Mouse (Mus musculus) adrenal gland (tissue): ENCODE measurements around the gene Ccdc6.

Experiments used
- intact Hi-C: fragments of 180-260 bp; cut with DNase I; formaldehyde crosslinking; loops from one replicate; pipeline ENCODE4 v1.15.1; 2025

The Ccdc6 gene

GRCm38 (mm10) chr10:70128408-70128807 is 31.5 kb downstream of the Ccdc6 start:
- intact Hi-C loops = no loop called here

DNA sequence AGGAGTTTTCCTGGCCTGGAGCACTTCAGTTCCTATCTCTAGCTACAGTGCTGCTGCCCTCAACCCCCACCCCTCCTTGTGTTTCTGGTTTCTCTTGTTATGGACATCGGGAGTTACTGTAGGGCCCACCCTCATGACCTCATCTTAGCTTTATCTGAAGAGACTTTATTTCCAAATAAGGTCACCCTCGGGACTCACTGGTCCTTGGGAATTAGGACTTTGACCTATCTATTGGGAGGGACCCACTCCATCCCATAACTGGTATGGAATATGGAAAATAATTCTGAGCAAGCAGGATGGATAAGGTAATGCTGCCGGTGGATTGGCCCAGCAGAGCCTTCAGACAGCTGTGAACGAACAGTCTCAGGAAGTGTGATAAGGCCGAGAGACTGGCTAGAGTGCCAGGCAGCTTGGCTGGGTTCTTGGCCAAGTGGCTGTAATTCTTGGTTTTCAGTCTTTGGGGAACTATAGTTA is 35.2 kb downstream of the Ccdc6 start:
- intact Hi-C loops = no loop called here

- intact Hi-C loops = no loop called here
Measured at GRCm38 (mm10) chr10:70132714-70133113, 35.8 kb downstream of the Ccdc6 start.

- intact Hi-C loops = no loop called here
Measured at GRCm38 (mm10) chr10:70133188-70133587, 36.3 kb downstream of the Ccdc6 start.

DNA sequence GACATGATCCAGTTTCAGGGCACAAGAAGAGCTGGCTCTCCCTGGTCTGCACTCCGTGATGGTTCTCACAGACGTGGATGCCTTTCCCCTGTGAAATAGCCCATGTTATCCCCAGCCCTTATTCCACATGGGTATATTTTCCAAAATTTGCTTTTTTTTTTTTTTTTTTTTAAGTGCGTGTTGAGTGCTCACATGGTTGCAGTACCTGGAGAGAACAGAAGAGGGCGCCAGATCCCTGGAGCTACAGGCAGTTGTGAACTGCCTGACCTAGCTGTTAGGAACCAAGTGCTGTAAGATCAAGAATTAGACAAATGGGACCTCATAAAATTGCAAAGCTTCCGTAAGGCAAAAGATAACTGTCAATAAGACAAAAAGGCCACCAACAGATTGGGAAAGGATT is 38.8 kb downstream of the Ccdc6 start:
- intact Hi-C loops = loop anchor here (5.0 kb wide), 1 partner anchor 38 kb away; the partner anchor contains the start of gene Ccdc6

DNA sequence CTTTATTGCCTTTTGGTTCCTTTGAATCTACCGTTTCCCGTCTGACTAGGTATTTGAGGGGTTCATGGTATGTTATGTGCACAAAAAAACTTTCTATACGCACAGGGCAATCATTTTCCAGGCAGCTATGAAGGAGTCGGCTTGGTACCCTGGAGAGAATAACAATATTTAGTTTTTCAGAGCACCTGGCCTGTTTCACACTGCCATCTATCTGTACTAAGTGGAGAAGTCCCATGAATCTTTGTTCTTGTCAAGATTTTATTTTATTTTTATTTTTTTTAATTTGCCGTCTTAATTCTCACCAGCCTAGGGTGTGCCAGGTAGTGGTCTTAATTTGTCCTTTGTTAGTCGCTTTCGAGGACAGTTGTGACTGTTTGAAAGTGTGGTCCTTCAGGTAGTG is 40.7 kb downstream of the Ccdc6 start:
- intact Hi-C loops = loop anchor here (5.0 kb wide), 1 partner anchor 40 kb away; the partner anchor contains the start of gene Ccdc6

DNA sequence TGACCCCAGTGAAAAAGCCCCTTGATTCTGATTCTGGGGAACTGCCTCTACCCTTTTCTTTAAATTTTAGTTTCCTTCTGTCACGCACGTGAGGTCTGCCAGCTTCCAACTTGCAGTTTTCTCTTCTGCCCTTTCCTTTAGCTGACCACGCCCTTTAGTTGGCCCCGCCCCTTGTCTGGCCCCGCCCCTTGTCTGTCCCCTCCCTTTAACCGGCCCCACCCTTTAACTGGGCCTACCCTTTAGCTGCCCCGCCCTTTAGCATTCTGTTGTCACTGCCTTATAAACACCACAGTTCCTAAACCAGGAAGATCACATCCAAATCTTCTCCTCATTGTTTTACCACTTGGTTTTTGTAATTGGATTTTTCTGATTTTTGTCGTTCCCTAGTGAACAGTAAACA is 41.2 kb downstream of the Ccdc6 start:
- intact Hi-C loops = loop anchor here (5.0 kb wide), 1 partner anchor 41 kb away; the partner anchor contains the start of gene Ccdc6

- intact Hi-C loops = loop anchor here (5.0 kb wide), 1 partner anchor 42 kb away; the partner anchor contains the start of gene Ccdc6
Measured at GRCm38 (mm10) chr10:70139368-70139767, 42.4 kb downstream of the Ccdc6 start.

- intact Hi-C loops = no loop called here
Measured at GRCm38 (mm10) chr10:70140414-70140813, 43.5 kb downstream of the Ccdc6 start.

DNA sequence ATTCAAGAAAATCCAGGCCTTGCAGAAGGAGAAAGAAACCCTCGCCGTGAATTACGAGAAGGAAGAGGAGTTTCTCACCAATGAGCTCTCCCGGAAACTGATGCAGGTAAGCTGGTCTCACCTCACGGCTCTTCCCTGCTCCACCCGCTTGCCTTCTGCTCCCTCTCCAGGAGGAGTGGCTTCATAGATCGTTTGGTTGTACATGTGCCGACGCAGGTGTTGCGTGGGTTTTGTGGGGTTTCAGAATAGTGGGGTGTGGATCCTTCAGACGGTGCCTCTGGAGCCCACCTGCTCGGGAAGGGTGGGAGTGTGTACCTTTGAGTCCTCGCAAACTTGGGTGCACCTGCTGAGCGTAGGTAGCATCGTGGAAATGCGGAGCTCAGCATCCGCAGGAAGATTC is 45.7 kb downstream of the Ccdc6 start:
- intact Hi-C loops = no loop called here

- intact Hi-C loops = no loop called here
Measured at GRCm38 (mm10) chr10:70144004-70144557, 47.2 kb downstream of the Ccdc6 start.

DNA sequence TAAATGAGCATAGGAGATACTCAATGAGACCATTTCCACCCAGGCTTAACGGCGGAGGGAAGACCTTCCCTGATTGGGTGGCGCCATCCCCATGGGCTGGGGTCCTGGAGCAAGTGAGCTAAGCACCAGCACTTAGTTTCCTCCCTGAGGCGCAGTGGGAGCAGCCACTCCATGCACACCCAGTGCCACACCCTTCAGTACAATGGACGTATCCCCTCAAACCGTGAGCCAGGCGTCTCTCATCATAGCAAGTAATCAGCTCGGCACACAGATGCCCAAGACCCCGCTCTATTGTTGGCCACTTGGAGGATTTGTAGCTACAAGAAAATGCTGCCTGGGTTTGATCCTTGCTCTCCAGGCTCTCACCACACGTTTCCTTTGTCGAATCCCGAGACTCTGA is 49.0 kb downstream of the Ccdc6 start:
- intact Hi-C loops = no loop called here

DNA sequence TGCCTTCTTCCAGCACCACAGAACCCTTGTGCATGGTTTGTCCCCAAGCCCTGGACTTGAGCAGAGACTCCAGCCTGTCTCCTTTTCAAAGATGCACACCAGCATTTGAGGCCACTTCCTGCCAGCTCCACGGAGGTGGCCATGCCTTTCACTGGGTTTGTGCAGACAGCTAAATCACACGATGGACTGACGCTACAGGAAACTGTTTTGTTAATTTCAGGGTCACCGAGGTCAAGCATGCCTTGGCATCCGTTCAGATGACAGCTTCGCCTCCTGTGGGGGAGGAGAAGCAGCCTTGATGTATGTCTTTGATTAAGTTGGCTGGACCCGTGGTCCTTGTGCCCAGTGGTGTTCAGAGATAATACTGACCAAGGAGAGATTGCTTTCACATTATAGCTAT is 52.2 kb downstream of the Ccdc6 start:
- intact Hi-C loops = no loop called here

DNA sequence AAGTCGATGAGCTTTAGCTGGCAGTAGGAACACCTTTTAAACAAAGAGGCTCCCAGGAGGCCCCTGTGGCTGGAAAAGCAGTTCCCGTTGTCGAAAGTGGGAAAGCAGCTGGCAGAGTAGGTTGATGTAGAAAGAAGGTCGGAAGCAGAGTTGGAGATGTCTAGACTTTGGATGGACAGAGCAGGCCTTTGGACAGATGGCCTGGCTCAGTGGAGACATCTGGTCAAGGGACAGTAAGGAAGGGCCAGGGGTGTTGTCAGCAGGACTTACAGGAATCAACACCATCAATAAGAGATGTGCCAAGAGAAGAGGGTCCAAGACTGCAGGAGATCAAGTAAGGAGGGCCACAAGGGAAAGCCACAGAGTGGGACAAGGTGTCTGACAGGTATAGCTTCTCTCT is 53.4 kb downstream of the Ccdc6 start:
- intact Hi-C loops = no loop called here

- intact Hi-C loops = no loop called here
Measured at GRCm38 (mm10) chr10:70151171-70151570, 54.2 kb downstream of the Ccdc6 start.

- intact Hi-C loops = no loop called here
Measured at GRCm38 (mm10) chr10:70152190-70152743, 55.3 kb downstream of the Ccdc6 start.

DNA sequence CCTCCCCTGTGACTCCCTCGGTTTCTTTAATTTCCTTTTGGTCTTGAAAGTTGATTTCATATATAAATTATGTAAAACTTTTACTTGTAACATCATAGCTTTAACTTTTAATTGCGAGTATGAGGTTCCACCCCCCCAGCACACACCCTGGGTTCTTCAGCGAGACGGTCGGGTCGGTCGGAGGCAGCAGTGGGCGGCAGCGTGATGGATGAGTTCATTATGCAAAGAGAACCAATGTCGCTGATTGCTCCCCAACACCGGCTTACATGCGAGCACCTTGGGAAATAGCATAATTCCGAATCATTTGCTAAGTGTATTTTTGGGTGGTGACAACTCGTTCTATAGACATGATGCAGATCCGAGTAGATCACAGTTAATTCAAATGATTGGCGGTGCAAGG is 56.9 kb downstream of the Ccdc6 start:
- intact Hi-C loops = no loop called here

DNA sequence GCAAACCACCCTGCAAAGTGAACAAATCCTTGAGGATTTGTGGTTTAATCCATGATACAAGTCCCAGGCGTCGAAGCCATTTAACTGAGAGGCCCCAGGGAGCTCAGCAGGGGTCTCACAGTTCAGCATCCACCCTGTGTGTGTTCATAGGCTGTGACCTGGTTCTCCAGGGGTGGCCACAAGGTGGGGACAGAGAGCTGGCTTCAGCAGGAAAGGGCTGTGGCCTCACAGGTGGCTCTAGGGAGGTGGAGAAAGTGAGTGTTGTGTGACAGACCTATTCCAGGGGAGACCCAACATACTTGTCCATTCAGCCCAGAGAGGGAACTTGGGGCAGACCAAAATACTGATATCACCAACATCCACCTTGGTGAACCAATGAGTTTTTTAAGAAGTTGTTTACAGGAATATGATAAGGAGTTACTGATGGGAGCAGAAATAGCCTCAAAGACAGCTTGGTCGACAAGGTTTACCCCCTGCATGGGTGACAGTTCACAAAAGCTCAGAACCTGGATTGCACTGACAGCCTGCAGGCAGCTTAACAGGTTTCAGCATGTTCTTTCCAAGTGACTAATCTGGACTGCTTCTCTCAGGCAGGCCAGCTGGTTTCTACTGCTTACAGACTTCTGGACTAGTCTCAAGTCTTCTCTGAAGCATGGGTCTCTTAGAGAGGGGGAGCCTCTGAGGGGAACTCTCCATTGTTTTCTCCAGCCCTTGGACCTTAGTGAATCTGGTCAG is 59.7 kb downstream of the Ccdc6 start:
- intact Hi-C loops = no loop called here

- intact Hi-C loops = no loop called here
Measured at GRCm38 (mm10) chr10:70159651-70160320, 62.9 kb downstream of the Ccdc6 start.

GRCm38 (mm10) chr10:70160811-70161210 is 63.9 kb downstream of the Ccdc6 start:
- intact Hi-C loops = no loop called here

DNA sequence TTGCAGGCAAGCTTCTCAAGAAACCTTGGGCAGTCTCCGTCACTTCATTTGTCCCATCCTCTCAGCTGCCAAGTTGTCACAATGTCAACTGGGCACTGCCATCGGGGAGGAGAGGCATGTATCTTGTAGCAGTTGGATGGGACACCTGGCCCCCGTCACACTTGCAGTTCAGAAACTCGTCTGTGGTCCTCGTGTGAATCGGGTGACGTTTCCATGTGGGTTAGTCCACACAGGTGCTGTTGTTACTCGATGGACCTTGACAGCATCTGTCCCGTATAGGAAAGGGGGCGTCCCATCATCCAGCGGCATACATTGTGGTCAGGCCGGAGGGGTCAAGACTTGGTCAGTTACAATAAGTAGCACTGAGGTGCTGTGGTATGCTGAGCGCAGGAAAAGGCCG is 64.6 kb downstream of the Ccdc6 start:
- intact Hi-C loops = no loop called here

DNA sequence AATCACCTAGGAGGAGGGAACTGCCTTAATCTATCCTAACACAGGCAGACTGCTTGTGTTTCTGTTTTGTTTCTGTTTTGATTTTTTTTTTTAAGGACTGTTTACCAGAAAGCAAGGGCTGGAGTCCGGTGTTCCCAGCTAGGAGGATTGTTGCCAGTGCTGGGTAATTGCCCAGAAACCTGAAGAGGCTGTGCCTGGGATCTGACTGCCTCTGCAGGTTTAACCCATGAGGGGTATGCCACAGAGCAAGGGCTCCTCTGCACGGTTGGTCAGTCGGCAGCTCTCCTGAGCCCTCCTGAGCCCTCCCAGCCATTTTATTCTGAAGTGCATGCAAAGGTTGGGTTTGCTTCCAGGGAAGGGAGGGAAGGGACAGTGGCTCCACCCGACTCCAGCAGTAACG is 66.8 kb downstream of the Ccdc6 start:
- intact Hi-C loops = no loop called here
